Mouse (Mus musculus) frontal cortex, postnatal 10 days (tissue): ENCODE measurements around the gene Nae1.

Experiments used
- DNase-seq, 2 experiments: peaks; one replicate each; pipeline ENCODE4 v3.0.0; 2022; ENCODE audit warnings: low spot score in 2 of 2, mixed read lengths in 1 of 2

Gene Nae1

DNA sequence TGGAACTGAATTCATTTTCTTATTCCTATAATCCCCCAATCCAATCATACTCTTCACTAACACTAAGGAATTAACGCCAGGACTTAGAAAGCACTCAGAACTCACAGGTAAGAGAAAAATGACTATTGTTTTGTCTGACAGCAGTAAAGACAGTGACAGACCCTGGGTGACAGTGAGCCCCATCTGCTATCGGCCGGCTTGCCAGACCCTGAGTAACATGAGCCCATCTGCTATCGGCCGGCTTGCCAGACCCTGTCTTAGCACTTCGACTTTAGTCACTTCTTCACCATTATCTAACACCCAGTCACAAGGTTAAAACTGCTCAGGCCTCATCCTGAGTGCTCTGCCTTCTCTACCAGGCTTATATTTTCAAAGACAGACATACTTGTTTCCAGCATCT lies 4.8 kb downstream of the Nae1 start:
- no peak for DNase-seq

DNA sequence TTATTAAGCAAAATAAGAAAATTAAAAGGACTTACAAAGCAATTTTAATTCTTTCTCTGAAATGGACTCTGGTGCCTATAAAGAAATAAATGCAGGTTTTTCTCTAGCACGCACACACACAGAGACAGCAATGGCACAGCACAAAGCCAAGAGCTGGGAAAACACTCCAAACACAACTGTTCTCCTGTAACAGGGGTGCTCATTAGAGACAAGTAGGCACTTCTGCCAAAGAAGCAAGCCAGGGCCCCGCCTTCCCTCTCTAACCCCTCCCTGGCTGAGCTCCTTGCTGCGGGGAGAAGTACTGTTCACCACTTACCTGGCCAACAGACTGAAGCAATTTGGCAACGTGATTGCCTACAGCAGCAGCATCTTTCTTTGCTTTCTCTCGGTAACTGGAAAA lies 16.6 kb downstream of the Nae1 start:
- no peak for DNase-seq

DNA sequence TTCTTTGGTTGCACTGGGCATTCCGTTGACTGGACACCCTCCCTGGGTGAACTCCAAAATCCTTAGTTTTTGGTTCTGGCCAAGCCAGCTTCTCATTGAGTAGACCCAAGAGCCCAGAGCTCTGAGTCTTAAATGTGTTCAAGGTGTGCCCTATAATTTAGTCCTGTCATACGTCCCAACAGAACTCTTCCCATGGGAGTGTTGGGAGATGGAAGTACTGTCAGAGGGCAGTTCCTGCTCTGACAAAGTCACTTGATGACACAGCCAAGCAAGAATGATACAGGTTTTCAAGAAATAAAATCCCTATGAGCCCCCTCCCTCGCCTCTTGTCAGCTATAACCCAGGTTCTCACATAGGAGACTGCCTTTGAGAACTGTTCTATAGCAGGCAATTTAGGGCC lies 24.3 kb downstream of the Nae1 start:
- DNase-seq: no peak

DNA sequence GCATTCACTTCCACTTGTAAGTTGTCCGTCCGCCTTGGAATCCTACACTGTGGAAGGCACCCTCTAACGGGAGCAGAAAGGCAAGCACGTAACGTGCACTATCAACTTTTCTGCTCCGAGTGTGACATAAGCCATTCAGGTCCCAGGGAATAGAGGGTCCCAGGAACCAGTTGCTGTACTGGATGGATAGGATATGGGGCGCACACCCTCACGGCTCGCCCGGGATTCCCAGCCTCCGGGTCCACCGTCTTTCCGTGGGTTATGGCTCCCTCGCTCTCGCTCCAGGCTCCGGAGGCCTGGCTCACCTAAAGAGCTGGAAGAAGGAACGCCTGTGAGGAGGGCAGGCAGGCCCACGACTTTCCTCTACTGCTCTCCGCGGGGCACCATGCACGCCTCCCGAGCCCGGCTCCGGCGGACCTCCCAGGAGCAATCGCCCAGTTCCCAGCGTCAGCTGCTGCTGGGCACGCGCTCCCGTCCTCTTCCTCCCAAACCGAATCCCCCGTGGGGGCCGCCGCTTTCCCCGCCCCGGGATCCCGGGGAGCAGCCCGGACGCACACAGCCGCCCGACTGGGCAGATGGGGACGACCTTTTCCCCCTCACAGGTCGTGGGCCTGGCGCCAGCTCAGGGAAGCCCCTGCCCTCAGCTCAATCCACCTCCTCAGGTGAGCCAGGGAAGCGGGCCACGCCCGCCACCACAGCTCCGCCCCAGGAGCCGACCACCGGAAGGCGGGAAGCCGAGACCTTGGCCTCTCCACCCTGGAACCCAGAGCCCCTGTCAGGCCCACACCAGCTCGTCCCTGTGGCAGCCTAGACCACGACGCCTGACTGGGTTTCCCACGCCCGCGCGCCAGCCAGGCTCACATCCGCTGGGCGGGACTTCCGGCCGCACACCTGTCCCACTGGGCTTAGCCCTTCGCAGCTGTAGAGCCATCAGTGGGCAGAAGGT lies 25.1 kb downstream of the Nae1 start, which contains the start of gene Terb1:
Gene Terb1, minus strand, starts transcription at position 850 of the 946 bp plus-strand sequence.
- peak; percentile 17 to 29 for DNase-seq

DNA sequence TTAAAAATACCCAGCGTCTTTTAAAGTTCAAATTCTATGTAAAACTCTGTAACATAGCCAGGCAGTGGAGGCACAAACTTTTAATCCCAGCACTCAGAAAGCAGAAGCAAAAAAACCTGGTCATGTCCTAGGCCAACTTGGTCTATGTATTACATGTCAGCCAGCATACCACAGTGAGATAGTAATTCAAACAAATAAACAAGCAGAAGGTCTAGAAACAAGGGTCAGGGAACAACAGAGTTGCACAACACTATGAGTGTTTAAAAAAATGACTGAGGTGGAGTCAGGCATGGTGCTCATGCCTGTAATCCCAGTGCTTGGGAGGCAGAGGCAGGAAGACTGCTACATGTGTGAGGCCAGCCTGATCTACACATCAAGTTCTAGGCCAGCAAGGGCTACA lies 55.3 kb downstream of the Nae1 start:
- no peak for DNase-seq

DNA sequence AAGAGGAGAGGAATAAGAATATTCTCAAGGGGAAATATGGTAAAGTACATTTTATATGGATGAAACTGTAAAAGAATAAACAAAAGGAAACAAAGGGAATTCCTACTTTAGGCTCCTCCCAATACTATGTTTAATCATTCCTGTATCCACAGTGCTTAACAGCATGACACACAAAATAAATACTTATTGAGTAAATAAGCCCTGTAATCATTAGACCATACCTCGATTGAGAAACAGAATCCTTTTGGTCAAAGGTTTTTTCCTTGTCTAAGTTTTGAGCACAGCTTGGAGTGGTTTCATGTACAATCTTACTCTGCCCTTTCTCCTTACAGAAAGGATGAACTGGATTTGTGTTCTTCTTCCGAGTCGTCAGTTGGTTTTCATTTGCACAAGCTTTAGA lies 62.0 kb downstream of the Nae1 start:
- no peak for DNase-seq

DNA sequence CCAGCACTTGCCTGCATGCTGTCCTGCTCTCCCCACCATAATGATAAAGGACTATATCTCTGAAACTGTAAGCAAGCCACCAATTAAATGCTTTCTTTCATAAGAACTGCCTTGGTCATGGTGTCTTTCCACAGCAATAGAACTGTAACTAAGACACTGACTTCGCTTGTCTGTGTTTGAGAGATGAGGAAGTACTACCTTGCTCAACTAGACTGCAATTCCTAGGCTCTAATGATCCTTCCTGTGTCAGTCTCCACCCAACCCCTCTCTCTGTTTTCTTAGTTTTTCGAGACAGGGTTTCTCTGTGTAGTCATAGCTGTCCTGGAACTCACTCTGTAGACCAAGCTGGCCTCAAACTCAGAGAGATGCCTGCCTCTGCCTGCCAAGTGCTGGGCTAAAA lies 67.0 kb downstream of the Nae1 start:
- DNase-seq: no peak
